Mouse (Mus musculus): Measurements from ENCODE around the gene Tex2.

GRCm38 (mm10) chr11:106566040-106566785 is 47.0 kb downstream of the Tex2 start:
- TF ChIP-seq HCFC1 (IDR thresholded peaks at IDR 0.05; ENCODE audit: borderline replicate concordance, insufficient read depth, low read length) (no peak), ZC3H11A (IDR thresholded peaks at IDR 0.05; ENCODE audit: borderline replicate concordance, low read depth, low read length) (no peak), ZNF384 (IDR thresholded peaks at IDR 0.05; ENCODE audit: low read depth, low read length) (no peak), CHD2 (IDR thresholded peaks at IDR 0.05; ENCODE audit: low read depth, low read length) (no peak), MAFK (IDR thresholded peaks at IDR 0.05; ENCODE audit: insufficient read depth, low read depth, low read length) (no peak)
